Mouse (Mus musculus): ENCODE data around the gene Dclk1. TPM values are rescaled to one million over a fixed set of nuclear protein-coding genes. Genes with fewer than 3 reads are reported as not detected.

Gene Dclk1
- polyA plus RNA-seq, 1 experiment from 2014 or later, result 99.0 TPM

DNA sequence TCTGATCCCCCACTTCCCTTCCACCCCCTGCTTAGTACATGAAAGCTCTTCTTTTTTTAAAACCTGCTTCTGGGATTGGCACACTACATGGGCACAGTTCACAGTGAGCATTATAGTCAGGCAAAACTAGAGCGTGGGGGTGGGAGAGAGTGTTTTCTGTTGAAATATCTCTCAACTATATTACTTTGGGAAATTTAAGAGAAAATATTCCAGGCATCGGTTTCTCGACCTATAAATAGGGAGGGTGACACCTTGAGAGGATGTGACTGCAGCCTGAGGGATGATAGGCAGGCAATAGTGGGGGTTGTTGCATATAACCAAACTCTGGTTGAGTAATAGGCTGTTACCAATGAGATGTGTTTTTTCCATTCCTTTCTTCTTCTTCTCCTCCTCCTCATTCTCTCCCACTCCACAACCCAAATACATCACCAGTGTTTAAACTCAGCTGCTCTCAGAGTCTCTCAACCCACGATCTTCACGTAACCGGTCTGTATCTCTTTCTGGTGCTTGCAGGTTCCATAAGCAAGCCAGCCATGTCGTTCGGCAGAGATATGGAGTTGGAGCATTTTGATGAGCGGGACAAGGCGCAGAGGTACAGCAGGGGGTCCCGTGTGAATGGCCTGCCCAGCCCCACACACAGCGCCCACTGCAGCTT is 4.6 kb downstream of the Dclk1 start:
- no peak overlapping the region for H3K27ac ChIP-seq (ENCODE audit: low read depth, low read length)
- H3K9me3 ChIP-seq (ENCODE audit: control insufficient read depth, low read length), result no peaks in the 10 kb centered on the region
- WGBS, result 92% methylated on average over 12 of the region's 12 CpGs
- H3K36me3 ChIP-seq (ENCODE audit: control insufficient read depth, insufficient read depth, low read length), result no peaks in the 10 kb centered on the region; the same call in 1 of the 2 replicates
- DNase-seq (ENCODE audit: low spot score) (no peak), ATAC-seq (ENCODE audit: insufficient read depth, low FRiP score, low TSS enrichment) (no peak)
- no peak overlapping the region for H3K4me3 ChIP-seq (ENCODE audit: low read depth, low read length)
- no peak overlapping the region for H3K4me2 ChIP-seq (ENCODE audit: low read depth)
- H3K9ac ChIP-seq (ENCODE audit: low read length), result no peak overlapping the region
- peaks cover 11% of the 10 kb centered on the region for H3K4me1 ChIP-seq (ENCODE audit: control insufficient read depth, insufficient read depth, low read length)
- no peaks in the 10 kb centered on the region for H3K27me3 ChIP-seq (ENCODE audit: control insufficient read depth, insufficient read depth, low read length)

DNA sequence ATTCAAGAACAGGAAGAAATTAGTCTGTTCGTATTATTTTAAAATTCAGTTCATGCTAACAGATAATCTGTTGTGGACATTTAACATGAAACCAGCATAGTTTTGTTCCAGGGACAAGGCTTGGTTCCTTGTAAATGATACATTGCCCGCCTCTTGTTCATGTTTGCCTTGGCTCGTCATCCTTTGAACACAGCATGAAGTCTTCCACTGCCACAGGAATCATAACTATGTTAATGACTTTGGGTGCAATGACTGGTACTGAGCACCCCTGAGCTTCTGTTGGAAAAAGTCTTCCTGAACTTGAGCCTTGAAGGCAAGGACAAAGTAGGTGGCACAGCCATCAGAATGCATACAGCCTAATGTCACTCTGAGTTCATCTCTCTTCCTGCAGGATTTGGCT is 5.9 kb downstream of the Dclk1 start:
- Histone ChIP-seq H3K9ac (ENCODE audit: low read length) (no peak overlapping the region), H3K27ac (ENCODE audit: low read depth, low read length) (no peak overlapping the region), H3K27me3 (ENCODE audit: control insufficient read depth, insufficient read depth, low read length) (no peaks in the 10 kb centered on the region), H3K36me3 (ENCODE audit: control insufficient read depth, insufficient read depth, low read length) (no peaks in the 10 kb centered on the region; the same call in 1 of the 2 replicates), H3K4me1 (ENCODE audit: control insufficient read depth, insufficient read depth, low read length) (peaks cover 9% of the 10 kb centered on the region), H3K9me3 (ENCODE audit: control insufficient read depth, low read length) (no peaks in the 10 kb centered on the region), H3K4me3 (ENCODE audit: low read depth, low read length) (no peak overlapping the region), H3K4me2 (ENCODE audit: low read depth) (no peak overlapping the region)
- DNase-seq (ENCODE audit: low spot score) (no peak), ATAC-seq (ENCODE audit: insufficient read depth, low FRiP score, low TSS enrichment) (no peak)
- WGBS, result 85% methylated on average over 3 of the region's 3 CpGs

DNA sequence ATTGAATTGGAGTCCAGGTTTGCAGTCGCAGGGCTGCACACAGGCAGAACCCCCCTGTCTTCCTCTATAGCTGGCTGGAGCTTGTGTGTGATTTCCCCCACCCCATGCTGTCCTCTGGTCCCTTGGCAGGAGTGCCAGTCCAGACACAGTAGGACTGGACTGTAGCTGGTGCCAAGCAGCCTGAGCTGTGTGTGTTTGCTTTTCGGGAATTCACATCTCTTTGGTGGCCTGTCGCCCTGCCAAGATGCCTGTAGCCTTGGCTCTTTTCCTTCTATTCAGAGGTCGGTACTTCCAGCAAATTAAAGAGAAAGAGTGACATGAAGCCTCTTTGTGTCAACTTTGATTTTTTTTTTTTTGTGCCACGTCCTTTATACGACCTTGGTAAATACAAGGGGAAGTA is 6.3 kb downstream of the Dclk1 start:
- Histone ChIP-seq H3K4me2 (ENCODE audit: low read depth) (no peak overlapping the region), H3K4me1 (ENCODE audit: control insufficient read depth, insufficient read depth, low read length) (peaks cover 5% of the 10 kb centered on the region; the same call in 1 of the 2 replicates), H3K4me3 (ENCODE audit: low read depth, low read length) (no peak overlapping the region), H3K9ac (ENCODE audit: low read length) (no peak overlapping the region), H3K9me3 (ENCODE audit: control insufficient read depth, low read length) (no peaks in the 10 kb centered on the region), H3K27ac (ENCODE audit: low read depth, low read length) (no peak overlapping the region), H3K27me3 (ENCODE audit: control insufficient read depth, insufficient read depth, low read length) (no peaks in the 10 kb centered on the region), H3K36me3 (ENCODE audit: control insufficient read depth, insufficient read depth, low read length) (no peaks in the 10 kb centered on the region; the same call in 1 of the 2 replicates)
- DNase-seq (ENCODE audit: low spot score), result no peak
- ATAC-seq (ENCODE audit: insufficient read depth, low FRiP score, low TSS enrichment), result no peak
- 84% methylated on average over 6 of the region's 6 CpGs for WGBS

DNA sequence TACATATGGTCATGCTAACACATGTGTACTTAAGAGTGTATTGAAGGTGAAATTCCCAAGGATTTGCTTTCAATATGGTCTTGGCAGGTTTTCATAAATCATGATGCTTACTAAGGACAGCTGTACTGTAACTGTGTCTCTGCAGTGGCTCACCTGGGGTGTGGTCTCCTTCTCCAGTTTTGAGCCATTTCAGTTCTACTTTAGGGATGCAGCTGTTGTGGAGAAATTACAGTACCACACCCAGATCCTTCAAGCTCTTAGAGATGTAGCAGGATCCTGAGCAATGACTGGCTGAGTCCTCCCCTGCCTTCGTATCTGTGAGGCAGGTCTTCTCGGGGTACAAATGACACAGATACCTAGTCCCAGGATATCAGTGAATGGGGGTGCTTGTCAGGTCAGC is 8.5 kb downstream of the Dclk1 start:
- no peak overlapping the region for H3K27ac ChIP-seq (ENCODE audit: low read depth, low read length)
- no peaks in the 10 kb centered on the region for H3K9me3 ChIP-seq (ENCODE audit: control insufficient read depth, low read length)
- no peaks in the 10 kb centered on the region for H3K4me1 ChIP-seq (ENCODE audit: control insufficient read depth, insufficient read depth, low read length)
- H3K27me3 ChIP-seq (ENCODE audit: control insufficient read depth, insufficient read depth, low read length), result no peaks in the 10 kb centered on the region
- H3K4me2 ChIP-seq (ENCODE audit: low read depth), result no peak overlapping the region
- H3K9ac ChIP-seq (ENCODE audit: low read length), result no peak overlapping the region
- DNase-seq (ENCODE audit: low spot score), result no peak
- no peak for ATAC-seq (ENCODE audit: insufficient read depth, low FRiP score, low TSS enrichment)
- H3K4me3 ChIP-seq (ENCODE audit: low read depth, low read length), result no peak overlapping the region
- H3K36me3 ChIP-seq (ENCODE audit: control insufficient read depth, insufficient read depth, low read length), result no peaks in the 10 kb centered on the region; the same call in 1 of the 2 replicates
- 86% methylated on average over 2 of the region's 2 CpGs for WGBS

DNA sequence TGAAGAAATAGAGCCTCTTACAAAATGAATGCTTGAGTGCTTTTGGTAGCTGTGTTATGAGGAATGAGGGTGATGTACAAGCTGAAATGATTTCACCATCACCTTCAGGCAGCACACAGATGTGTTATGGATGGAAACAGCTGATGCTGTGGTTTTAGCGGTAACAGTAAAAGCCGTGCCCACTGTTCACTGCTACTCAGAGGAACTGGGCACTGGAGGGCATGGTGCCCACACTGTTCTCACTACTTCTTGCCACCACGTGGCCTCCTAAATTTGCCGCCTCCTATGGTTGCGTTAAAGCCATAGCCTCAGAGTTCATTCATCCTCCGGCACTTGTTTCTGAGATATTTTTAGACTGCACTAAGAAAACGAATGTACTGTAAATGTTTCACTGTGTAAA is 18.0 kb downstream of the Dclk1 start:
- DNase-seq (ENCODE audit: low spot score) (no peak), ATAC-seq (ENCODE audit: insufficient read depth, low FRiP score, low TSS enrichment) (no peak)
- H3K27me3 ChIP-seq (ENCODE audit: control insufficient read depth, insufficient read depth, low read length), result no peaks in the 10 kb centered on the region
- H3K4me2 ChIP-seq (ENCODE audit: low read depth), result no peak overlapping the region
- no peaks in the 10 kb centered on the region; the same call in 1 of the 2 replicates for H3K36me3 ChIP-seq (ENCODE audit: control insufficient read depth, insufficient read depth, low read length)
- no peak overlapping the region for H3K4me3 ChIP-seq (ENCODE audit: low read depth, low read length)
- H3K27ac ChIP-seq (ENCODE audit: low read depth, low read length), result no peak overlapping the region
- H3K4me1 ChIP-seq (ENCODE audit: control insufficient read depth, insufficient read depth, low read length), result no peaks in the 10 kb centered on the region
- no peaks in the 10 kb centered on the region for H3K9me3 ChIP-seq (ENCODE audit: control insufficient read depth, low read length)
- H3K9ac ChIP-seq (ENCODE audit: low read length), result no peak overlapping the region
- 93% methylated on average over 7 of the region's 7 CpGs for WGBS

DNA sequence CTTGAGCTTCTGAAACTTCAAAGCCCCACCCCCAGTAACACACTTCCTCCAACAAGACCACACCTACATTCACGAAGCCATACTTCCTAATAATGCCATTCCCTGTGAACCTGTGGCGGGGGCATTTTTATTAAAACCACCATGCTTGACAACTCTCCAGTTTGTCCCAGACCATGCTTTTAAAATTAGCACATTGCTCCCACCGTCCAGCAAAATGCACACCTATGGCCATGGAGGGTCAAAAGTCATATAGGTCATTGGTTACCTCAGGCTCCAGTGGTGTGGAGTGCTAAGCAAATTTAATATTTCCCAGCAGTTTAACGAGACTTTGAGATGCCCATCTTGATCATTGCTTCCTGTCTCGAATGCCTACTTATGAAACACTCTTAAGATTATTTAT is 23.9 kb downstream of the Dclk1 start:
- Histone ChIP-seq H3K27ac (ENCODE audit: low read depth, low read length) (no peak overlapping the region), H3K36me3 (ENCODE audit: control insufficient read depth, insufficient read depth, low read length) (no peaks in the 10 kb centered on the region), H3K27me3 (ENCODE audit: control insufficient read depth, insufficient read depth, low read length) (no peaks in the 10 kb centered on the region), H3K9ac (ENCODE audit: low read length) (no peak overlapping the region), H3K4me1 (ENCODE audit: control insufficient read depth, insufficient read depth, low read length) (peaks cover 4% of the 10 kb centered on the region; the same call in 1 of the 2 replicates), H3K9me3 (ENCODE audit: control insufficient read depth, low read length) (no peaks in the 10 kb centered on the region), H3K4me3 (ENCODE audit: low read depth, low read length) (no peak overlapping the region), H3K4me2 (ENCODE audit: low read depth) (no peak overlapping the region)
- no peak for DNase-seq (ENCODE audit: low spot score)
- 90% methylated on average over 5 of the region's 5 CpGs for WGBS
- no peak for ATAC-seq (ENCODE audit: insufficient read depth, low FRiP score, low TSS enrichment)

DNA sequence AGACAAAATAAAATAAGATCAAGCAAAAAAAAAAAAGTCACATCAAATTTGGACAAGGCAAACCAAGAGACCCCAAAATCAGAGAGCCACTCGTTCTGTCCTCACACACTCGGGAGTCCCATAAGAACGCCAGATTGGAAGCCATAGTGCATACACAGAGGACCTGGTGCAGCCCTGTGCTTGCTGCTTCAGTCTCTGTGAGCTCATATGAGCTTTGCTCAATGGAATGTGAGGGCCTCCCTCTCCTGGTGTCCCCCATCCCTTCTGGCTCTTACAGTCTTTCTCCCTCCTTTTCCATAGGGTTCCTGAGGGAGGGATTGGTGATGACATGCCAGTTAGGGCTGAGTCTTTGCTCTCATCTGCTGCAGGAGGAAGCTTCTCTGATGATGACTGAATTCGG is 27.6 kb downstream of the Dclk1 start:
- WGBS, result 87% methylated on average over 4 of the region's 4 CpGs
- DNase-seq (ENCODE audit: low spot score) (no peak), ATAC-seq (ENCODE audit: insufficient read depth, low FRiP score, low TSS enrichment) (no peak)
- H3K4me3 ChIP-seq (ENCODE audit: low read depth, low read length), result no peak overlapping the region
- H3K36me3 ChIP-seq (ENCODE audit: control insufficient read depth, insufficient read depth, low read length), result no peaks in the 10 kb centered on the region
- H3K9me3 ChIP-seq (ENCODE audit: control insufficient read depth, low read length), result no peaks in the 10 kb centered on the region
- H3K4me2 ChIP-seq (ENCODE audit: low read depth), result no peak overlapping the region
- no peak overlapping the region for H3K9ac ChIP-seq (ENCODE audit: low read length)
- H3K27me3 ChIP-seq (ENCODE audit: control insufficient read depth, insufficient read depth, low read length), result no peaks in the 10 kb centered on the region
- no peak overlapping the region for H3K27ac ChIP-seq (ENCODE audit: low read depth, low read length)
- peaks cover 8% of the 10 kb centered on the region for H3K4me1 ChIP-seq (ENCODE audit: control insufficient read depth, insufficient read depth, low read length)

DNA sequence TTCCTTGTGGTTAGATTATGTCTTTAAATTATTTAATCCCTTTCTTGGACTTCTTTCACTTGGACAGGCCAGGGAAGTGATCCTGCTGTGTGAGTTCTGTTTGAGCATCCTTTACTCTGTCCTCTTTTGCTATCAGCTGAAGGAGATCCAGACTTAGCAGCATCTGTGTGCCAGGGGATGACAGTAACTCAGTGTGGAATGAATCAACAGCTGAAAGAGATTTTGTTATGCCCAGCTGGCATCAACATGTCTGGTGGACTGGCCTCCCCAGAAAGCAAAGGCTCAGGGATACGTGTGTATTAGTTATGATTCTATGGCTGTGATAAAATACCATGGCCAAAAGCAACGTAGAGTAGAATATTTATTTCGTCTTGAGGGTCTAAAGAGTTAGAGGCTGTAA is 28.2 kb downstream of the Dclk1 start:
- Histone ChIP-seq H3K27me3 (ENCODE audit: control insufficient read depth, insufficient read depth, low read length) (no peaks in the 10 kb centered on the region), H3K9me3 (ENCODE audit: control insufficient read depth, low read length) (no peaks in the 10 kb centered on the region), H3K4me3 (ENCODE audit: low read depth, low read length) (no peak overlapping the region), H3K27ac (ENCODE audit: low read depth, low read length) (no peak overlapping the region), H3K9ac (ENCODE audit: low read length) (no peak overlapping the region), H3K36me3 (ENCODE audit: control insufficient read depth, insufficient read depth, low read length) (no peaks in the 10 kb centered on the region), H3K4me2 (ENCODE audit: low read depth) (no peak overlapping the region), H3K4me1 (ENCODE audit: control insufficient read depth, insufficient read depth, low read length) (peaks cover 8% of the 10 kb centered on the region)
- ATAC-seq (ENCODE audit: insufficient read depth, low FRiP score, low TSS enrichment), result no peak
- 75% methylated on average over 3 of the region's 3 CpGs for WGBS
- DNase-seq (ENCODE audit: low spot score), result no peak

DNA sequence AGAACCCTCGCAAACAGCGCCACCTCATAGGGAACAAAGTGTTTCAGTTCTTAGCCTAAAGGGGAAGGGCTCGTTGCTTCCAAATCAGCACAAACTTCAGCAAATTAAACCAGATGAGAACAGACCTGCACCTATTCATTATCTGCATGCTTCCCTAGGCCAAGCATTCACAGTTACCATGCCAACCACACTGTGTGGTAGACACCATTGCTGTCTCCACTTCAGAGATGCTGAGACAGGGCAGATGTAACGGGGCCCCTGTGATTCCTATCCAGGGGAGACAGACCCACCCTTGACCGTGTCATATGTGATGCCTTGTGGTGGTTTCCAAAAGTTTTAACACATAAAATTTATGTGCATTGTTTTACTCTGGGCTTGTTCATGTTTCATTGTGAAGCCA is 28.8 kb downstream of the Dclk1 start:
- no peak overlapping the region for H3K4me2 ChIP-seq (ENCODE audit: low read depth)
- WGBS, result 57% methylated on average over 5 of the region's 5 CpGs
- ATAC-seq (ENCODE audit: insufficient read depth, low FRiP score, low TSS enrichment) (peak; percentile 73), DNase-seq (ENCODE audit: low spot score) (no peak)
- no peak overlapping the region for H3K27ac ChIP-seq (ENCODE audit: low read depth, low read length)
- no peaks in the 10 kb centered on the region for H3K9me3 ChIP-seq (ENCODE audit: control insufficient read depth, low read length)
- H3K4me1 ChIP-seq (ENCODE audit: control insufficient read depth, insufficient read depth, low read length), result peaks cover 8% of the 10 kb centered on the region
- H3K27me3 ChIP-seq (ENCODE audit: control insufficient read depth, insufficient read depth, low read length), result no peaks in the 10 kb centered on the region
- no peaks in the 10 kb centered on the region for H3K36me3 ChIP-seq (ENCODE audit: control insufficient read depth, insufficient read depth, low read length)
- no peak overlapping the region for H3K4me3 ChIP-seq (ENCODE audit: low read depth, low read length)
- no peak overlapping the region for H3K9ac ChIP-seq (ENCODE audit: low read length)

All from neural tube, embryonic 11.5 days (tissue).